Mouse (Mus musculus): ENCODE measurements around the gene Usp15. TPM values are rescaled to one million over a fixed set of nuclear protein-coding genes. Genes with fewer than 3 reads are reported as not detected.
A peak's percentile ranks its signal among the peaks of the same experiment; 100 is the strongest.

The Usp15 gene
- polyA plus RNA-seq, 1 experiment from 2014 or later = 101 TPM

GRCm38 (mm10) chr10:123175771-123176170 lies 21.0 kb downstream of the Usp15 start:
- ATAC-seq (ENCODE audit: low read depth) (0 out of 2 replicates have a peak, but pooled peaks have one; percentile 53), DNase-seq (no peak)
- no peaks in the 10 kb centered on the region for H3K9me3 ChIP-seq (replicated peaks)
- H3K27me3 ChIP-seq = no peaks in the 10 kb centered on the region
- H3K36me3 ChIP-seq = peaks cover 80% of the 10 kb centered on the region
- no peak overlapping the region for H3K27ac ChIP-seq
- H3K4me1 ChIP-seq (replicated peaks) = no peaks in the 10 kb centered on the region
- 82% methylated on average over 4 of the region's 4 CpGs for WGBS (ENCODE audit: insufficient replicate concordance)
- H3K4me3 ChIP-seq (replicated peaks) = no peak overlapping the region
- no peak overlapping the region for H3K9ac ChIP-seq
- H3K4me2 ChIP-seq = no peak overlapping the region

- Histone ChIP-seq H3K9me3 (replicated peaks) (no peaks in the 10 kb centered on the region), H3K4me1 (replicated peaks) (no peaks in the 10 kb centered on the region), H3K9ac (no peak overlapping the region), H3K4me2 (no peak overlapping the region), H3K4me3 (replicated peaks) (no peak overlapping the region), H3K27ac (no peak overlapping the region), H3K27me3 (no peaks in the 10 kb centered on the region), H3K36me3 (peaks cover 72% of the 10 kb centered on the region)
- WGBS (ENCODE audit: insufficient replicate concordance) = 83% methylated on average over 6 of the region's 6 CpGs
- ATAC-seq (ENCODE audit: low read depth) (no peak), DNase-seq (no peak)
These were observed 25.9 kb downstream of the Usp15 start for GRCm38 (mm10) chr10:123170898-123171297.

- Histone ChIP-seq H3K9me3 (replicated peaks) (no peaks in the 10 kb centered on the region), H3K27ac (no peak overlapping the region), H3K27me3 (no peaks in the 10 kb centered on the region), H3K9ac (no peak overlapping the region), H3K4me1 (replicated peaks) (no peaks in the 10 kb centered on the region), H3K4me3 (replicated peaks) (no peak overlapping the region), H3K4me2 (no peak overlapping the region), H3K36me3 (peaks cover 60% of the 10 kb centered on the region)
- 96% methylated on average over 3 of the region's 3 CpGs for WGBS (ENCODE audit: insufficient replicate concordance)
- no peak for DNase-seq
- ATAC-seq (ENCODE audit: low read depth) = no peak
These were observed 31.3 kb downstream of the Usp15 start for GRCm38 (mm10) chr10:123165542-123165941.

GRCm38 (mm10) chr10:123160508-123160907 lies 36.3 kb downstream of the Usp15 start:
- no peak for DNase-seq

GRCm38 (mm10) chr10:123159316-123159715 lies 37.5 kb downstream of the Usp15 start:
- WGBS (ENCODE audit: insufficient replicate concordance) = 86% methylated on average over 7 of the region's 7 CpGs

More at GRCm38 (mm10) chr10:123160508-123160907, 36.3 kb downstream of the Usp15 start:
- 71% methylated on average over 6 of the region's 6 CpGs for WGBS (ENCODE audit: insufficient replicate concordance)
- no peaks in the 10 kb centered on the region for H3K9me3 ChIP-seq (replicated peaks)
- H3K27ac ChIP-seq = no peak overlapping the region
- no peaks in the 10 kb centered on the region for H3K27me3 ChIP-seq
- H3K4me3 ChIP-seq (replicated peaks) = no peak overlapping the region
- H3K4me1 ChIP-seq (replicated peaks) = no peaks in the 10 kb centered on the region
- no peak overlapping the region for H3K9ac ChIP-seq
- H3K36me3 ChIP-seq = peaks cover 58% of the 10 kb centered on the region
- no peak overlapping the region for H3K4me2 ChIP-seq
- no peak for ATAC-seq (ENCODE audit: low read depth)

DNA sequence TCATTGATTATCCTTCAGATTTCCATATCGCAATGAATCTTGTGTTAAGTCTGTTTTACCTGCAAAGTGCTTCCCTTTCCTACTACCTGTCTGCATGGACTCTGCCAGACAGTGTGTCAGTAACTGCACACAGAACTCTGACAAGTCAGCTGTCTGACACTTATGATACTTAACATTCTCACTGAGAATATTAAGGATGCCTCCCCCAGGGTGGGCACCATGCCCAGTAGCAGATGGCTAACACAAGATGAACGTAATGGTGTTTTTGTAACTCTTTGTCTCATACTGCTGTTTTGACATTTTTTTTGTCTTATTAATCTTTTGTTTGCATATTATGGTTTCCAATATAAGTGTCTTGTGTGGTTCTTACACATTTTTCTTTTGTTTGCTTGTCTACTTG lies 40.4 kb downstream of the Usp15 start:
- WGBS (ENCODE audit: insufficient replicate concordance) = 95% methylated on average over 2 of the region's 2 CpGs
- no peak for DNase-seq
- no peak overlapping the region for H3K4me2 ChIP-seq
- H3K4me3 ChIP-seq (replicated peaks) = no peak overlapping the region
- peaks cover 59% of the 10 kb centered on the region for H3K36me3 ChIP-seq
- H3K27ac ChIP-seq = no peak overlapping the region
- H3K9me3 ChIP-seq (replicated peaks) = no peaks in the 10 kb centered on the region
- H3K4me1 ChIP-seq (replicated peaks) = no peaks in the 10 kb centered on the region
- no peaks in the 10 kb centered on the region for H3K27me3 ChIP-seq
- ATAC-seq (ENCODE audit: low read depth) = no peak
- H3K9ac ChIP-seq = no peak overlapping the region

More at GRCm38 (mm10) chr10:123159316-123159715, 37.5 kb downstream of the Usp15 start:
- H3K9me3 ChIP-seq (replicated peaks) = no peaks in the 10 kb centered on the region
- H3K4me1 ChIP-seq (replicated peaks) = no peaks in the 10 kb centered on the region
- no peaks in the 10 kb centered on the region for H3K27me3 ChIP-seq
- no peak overlapping the region for H3K9ac ChIP-seq
- no peak overlapping the region for H3K4me3 ChIP-seq (replicated peaks)
- H3K27ac ChIP-seq = no peak overlapping the region
- H3K36me3 ChIP-seq = peaks cover 59% of the 10 kb centered on the region
- ATAC-seq (ENCODE audit: low read depth) (no peak), DNase-seq (no peak)
- H3K4me2 ChIP-seq = no peak overlapping the region

DNA sequence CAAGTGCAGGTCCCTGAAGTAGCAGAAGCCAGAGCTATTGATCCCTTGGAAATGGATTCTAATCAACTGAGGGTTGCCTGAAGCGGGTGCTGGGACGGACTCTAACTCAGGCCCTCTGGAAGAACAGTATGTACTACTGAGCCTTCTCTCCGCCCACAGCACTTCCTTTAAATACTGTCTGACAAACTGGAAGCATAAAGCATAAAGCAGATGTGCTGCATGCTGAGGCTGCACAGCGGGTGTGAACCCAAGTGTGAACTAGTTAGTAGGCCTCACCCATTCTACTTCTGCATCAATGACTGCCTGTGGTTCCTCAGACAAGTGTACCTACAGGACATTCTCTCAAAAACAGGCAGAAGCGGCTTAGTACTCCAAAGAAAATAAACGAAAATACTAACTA lies 41.0 kb downstream of the Usp15 start:
- no peak for ATAC-seq (ENCODE audit: low read depth)
- H3K36me3 ChIP-seq = peaks cover 57% of the 10 kb centered on the region
- no peak overlapping the region for H3K27ac ChIP-seq
- no peak for DNase-seq
- H3K27me3 ChIP-seq = no peaks in the 10 kb centered on the region
- no peaks in the 10 kb centered on the region for H3K4me1 ChIP-seq (replicated peaks)
- no peak overlapping the region for H3K9ac ChIP-seq
- no peak overlapping the region for H3K4me2 ChIP-seq
- WGBS (ENCODE audit: insufficient replicate concordance) = 88% methylated on average over 6 of the region's 6 CpGs
- no peak overlapping the region for H3K4me3 ChIP-seq (replicated peaks)
- no peaks in the 10 kb centered on the region for H3K9me3 ChIP-seq (replicated peaks)

- Histone ChIP-seq H3K9me3 (replicated peaks) (no peaks in the 10 kb centered on the region), H3K27ac (no peak overlapping the region), H3K27me3 (no peaks in the 10 kb centered on the region), H3K36me3 (peaks cover 49% of the 10 kb centered on the region), H3K9ac (no peak overlapping the region), H3K4me3 (replicated peaks) (no peak overlapping the region), H3K4me1 (replicated peaks) (no peaks in the 10 kb centered on the region), H3K4me2 (no peak overlapping the region)
- ATAC-seq (ENCODE audit: low read depth) (no peak), DNase-seq (no peak)
- 65% methylated on average over 2 of the region's 2 CpGs for WGBS (ENCODE audit: insufficient replicate concordance)
These were observed 43.5 kb downstream of the Usp15 start for GRCm38 (mm10) chr10:123153321-123153720.

GRCm38 (mm10) chr10:123148025-123148814 lies 48.6 kb downstream of the Usp15 start:
- DNase-seq = no peak
- Histone ChIP-seq H3K9ac (no peak overlapping the region), H3K4me1 (replicated peaks) (no peaks in the 10 kb centered on the region), H3K27ac (no peak overlapping the region), H3K4me3 (replicated peaks) (no peak overlapping the region), H3K9me3 (replicated peaks) (no peaks in the 10 kb centered on the region), H3K27me3 (no peaks in the 10 kb centered on the region), H3K36me3 (peaks cover 59% of the 10 kb centered on the region), H3K4me2 (no peak overlapping the region)
- ATAC-seq (ENCODE audit: low read depth) = no peak
- WGBS (ENCODE audit: insufficient replicate concordance) = 84% methylated on average over 4 of the region's 4 CpGs

- Histone ChIP-seq H3K27me3 (no peaks in the 10 kb centered on the region), H3K9ac (no peak overlapping the region), H3K27ac (no peak overlapping the region), H3K4me1 (replicated peaks) (no peaks in the 10 kb centered on the region), H3K4me3 (replicated peaks) (no peak overlapping the region), H3K4me2 (no peak overlapping the region), H3K9me3 (replicated peaks) (no peaks in the 10 kb centered on the region), H3K36me3 (peaks cover 64% of the 10 kb centered on the region)
- WGBS (ENCODE audit: insufficient replicate concordance) = 83% methylated on average over 6 of the region's 6 CpGs
- DNase-seq = no peak
- no peak for ATAC-seq (ENCODE audit: low read depth)
These were observed 49.6 kb downstream of the Usp15 start for GRCm38 (mm10) chr10:123147180-123147579.

DNA sequence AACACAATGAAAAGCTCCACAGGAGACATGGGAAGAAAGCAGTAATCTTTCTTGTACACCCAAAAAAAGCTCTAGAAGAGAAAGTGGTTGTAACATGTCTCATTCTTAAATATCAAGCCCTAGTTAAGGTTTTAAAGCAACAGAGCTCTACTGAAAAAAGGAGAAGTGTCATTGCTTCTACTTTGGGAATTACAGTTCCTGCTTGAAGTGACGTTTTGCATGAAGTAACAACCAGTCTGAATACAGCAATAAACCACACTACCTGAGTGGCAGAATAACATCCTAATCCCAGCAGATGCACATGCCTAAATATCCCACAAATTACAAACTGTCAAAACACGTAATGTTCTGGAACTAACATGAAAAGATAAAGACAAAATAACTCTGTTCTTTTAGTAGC lies 50.4 kb downstream of the Usp15 start:
- Histone ChIP-seq H3K9me3 (replicated peaks) (no peaks in the 10 kb centered on the region), H3K9ac (no peak overlapping the region), H3K27me3 (no peaks in the 10 kb centered on the region), H3K4me2 (no peak overlapping the region), H3K36me3 (peaks cover 62% of the 10 kb centered on the region), H3K27ac (no peak overlapping the region), H3K4me1 (replicated peaks) (no peaks in the 10 kb centered on the region), H3K4me3 (replicated peaks) (no peak overlapping the region)
- WGBS (ENCODE audit: insufficient replicate concordance) = 73% methylated on average over 2 of the region's 2 CpGs
- DNase-seq (no peak), ATAC-seq (ENCODE audit: low read depth) (no peak)

GRCm38 (mm10) chr10:123144256-123144655 lies 52.5 kb downstream of the Usp15 start:
- H3K4me2 ChIP-seq = no peak overlapping the region
- no peak overlapping the region for H3K4me3 ChIP-seq (replicated peaks)
- H3K4me1 ChIP-seq (replicated peaks) = no peaks in the 10 kb centered on the region
- 91% methylated on average over 8 of the region's 8 CpGs for WGBS (ENCODE audit: insufficient replicate concordance)
- no peak overlapping the region for H3K9ac ChIP-seq
- peaks cover 71% of the 10 kb centered on the region for H3K36me3 ChIP-seq
- H3K27ac ChIP-seq = no peak overlapping the region
- H3K9me3 ChIP-seq (replicated peaks) = no peaks in the 10 kb centered on the region
- H3K27me3 ChIP-seq = no peaks in the 10 kb centered on the region
- DNase-seq = no peak
- no peak for ATAC-seq (ENCODE audit: low read depth)

All from liver, embryonic 13.5 days (tissue).